Mouse (Mus musculus) thymus, adult 2 months (tissue): ENCODE results near the gene Gdpd1.

ENCODE experiments used
- CTCF ChIP-seq: fragments of 200-500 bp; IDR thresholded peaks from 2 replicates; pipeline ENCODE4 v1.5.1; 2012; ENCODE audit warnings: mild to moderate bottlenecking, control low read depth, low read length, moderate library complexity, borderline replicate concordance; ENCODE audit not compliant: control insufficient read depth, poor library complexity, insufficient read depth; ENCODE audit errors: extremely low read depth
- POLR2A ChIP-seq: fragments of 200-500 bp; IDR thresholded peaks from 2 replicates; pipeline ENCODE4 v1.6.1; 2012; ENCODE audit warnings: mild to moderate bottlenecking, low read length, control low read depth, moderate library complexity; ENCODE audit not compliant: control insufficient read depth, poor library complexity, insufficient read depth; ENCODE audit errors: extremely low read depth

GRCm38 (mm10) chr11:86990309-86990708 lies 83.6 kb downstream of the Gdpd1 start:
- TF ChIP-seq CTCF (no peak), POLR2A (no peak)
